8 mouse cellular contexts compared by ENCODE assay signal in the genomic region with DNA sequence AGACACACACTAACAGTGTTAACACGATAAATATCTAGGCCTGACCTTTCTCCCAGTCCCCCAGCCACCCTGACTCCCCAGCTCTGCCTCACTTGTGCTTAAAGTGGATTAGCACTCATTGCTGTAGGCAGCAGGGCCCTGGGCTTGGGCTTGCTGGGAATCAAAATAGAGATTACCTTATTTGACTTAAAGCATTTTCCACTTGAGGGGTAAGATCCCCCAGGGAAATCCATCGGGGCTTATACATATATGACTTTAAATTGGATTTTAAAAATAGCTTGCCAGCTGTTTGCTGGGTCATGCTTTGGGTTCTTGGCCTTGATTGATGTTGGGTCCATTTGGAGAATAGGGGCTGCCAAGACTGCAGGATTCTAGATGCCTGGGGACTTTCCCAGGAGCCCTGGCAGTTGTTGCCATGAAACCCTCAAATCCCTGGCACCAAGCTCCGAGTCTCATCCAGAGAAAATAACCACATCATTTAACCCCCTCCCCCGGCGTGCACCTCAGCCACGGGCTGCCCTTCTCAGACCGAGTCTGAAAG. TPM values are rescaled to one million over a fixed set of nuclear protein-coding genes. Genes with fewer than 3 reads are reported as not detected.
DNase-seq lines count a peak whose midpoint lies in the region; ATAC-seq and TF ChIP-seq lines count a peak whose summit lies in the region.

No protein-coding gene starts in this region.

- H3K4me1 ChIP-seq in heart, embryonic 13.5 days = peaks cover 32% of the 10 kb centered on the region
- H3K4me1 ChIP-seq in testis, adult 2 months (ENCODE audit: control insufficient read depth, insufficient read depth, low read length) = no peaks in the 10 kb centered on the region; the same call in 1 of the 2 replicates

- no peak overlapping the region for H3K4me3 ChIP-seq in heart, embryonic 13.5 days
- no peak overlapping the region for H3K4me3 ChIP-seq in testis, adult 2 months (ENCODE audit: control insufficient read depth, low read depth, low read length)

- H3K36me3 ChIP-seq in heart, embryonic 13.5 days = no peaks in the 10 kb centered on the region
- H3K36me3 ChIP-seq in testis, adult 2 months (ENCODE audit: control insufficient read depth, insufficient read depth, low read length) = no peaks in the 10 kb centered on the region

- no peaks in the 10 kb centered on the region for H3K9me3 ChIP-seq in heart, embryonic 13.5 days

- DNase-seq in heart, adult 9 months (ENCODE audit: low spot score in 2 of 2) = no peak
- no peak for DNase-seq in testis, postnatal 10 days (ENCODE audit: low spot score)
- peak; percentile 55 for DNase-seq in layer of hippocampus, adult 9-11 months
- no peak for DNase-seq in spleen, postnatal 14 days (ENCODE audit: low spot score in 2 of 2)
- no peak for DNase-seq in adrenal gland, postnatal 4 days (ENCODE audit: low spot score in 2 of 2)
- no peak for DNase-seq in kidney, postnatal 4 days

- no peak for TF ChIP-seq POLR2A in testis, adult 2 months (IDR thresholded peaks at IDR 0.05; ENCODE audit: control insufficient read depth, low read depth, low read length)

- no peak for ATAC-seq in heart, embryonic 13.5 days (ENCODE audit: extremely low read depth, insufficient number of reproducible peaks, low FRiP score, low TSS enrichment)

- no peak overlapping the region for H3K4me2 ChIP-seq in heart, embryonic 13.5 days

- H3K27me3 ChIP-seq in heart, embryonic 13.5 days (replicated peaks) = no peaks in the 10 kb centered on the region
- H3K27me3 ChIP-seq in testis, adult 2 months (ENCODE audit: control insufficient read depth, insufficient read depth, low read length) = no peaks in the 10 kb centered on the region

- TF ChIP-seq CTCF in testis, adult 2 months (IDR thresholded peaks at IDR 0.05; ENCODE audit: control insufficient read depth, insufficient read depth, insufficient replicate concordance, low read depth, low read length) = no peak

- peak overlapping the region; percentile 58 for H3K27ac ChIP-seq in heart, embryonic 13.5 days (replicated peaks)
- H3K27ac ChIP-seq in testis, adult 2 months (ENCODE audit: control insufficient read depth, insufficient read depth, low read depth, low read length) = peak overlapping the region; percentile 62

- WGBS in heart, embryonic 13.5 days = 60% methylated on average over 7 of the region's 7 CpGs

- H3K9ac ChIP-seq in heart, embryonic 13.5 days = no peak overlapping the region

RNA-seq across cellular contexts. Expression of a gene that starts 15.5 kb away (rescaled TPM):
- polyA plus RNA-seq in heart, embryonic 13.5 days (2015; fragmentation: Nextera tagmentation; extraction: Ambion mirVana) = 264 and 267 TPM in 2 replicates
- 55.5 and 67.4 TPM in 2 replicates for polyA plus RNA-seq in testis, adult 2 months (2012; rRNA removed)
- total RNA-seq in adrenal gland, postnatal 4 days (2021) = 100 to 1,000 TPM; 237 to 266 TPM

RNA-seq across cellular contexts. Expression of a gene that starts 40.8 kb away (rescaled TPM):
- 28.3 and 31.5 TPM in 2 replicates for polyA plus RNA-seq in heart, embryonic 13.5 days (2015; fragmentation: Nextera tagmentation; extraction: Ambion mirVana)
- 4.0 and 4.1 TPM in 2 replicates for polyA plus RNA-seq in testis, adult 2 months (2012; rRNA removed)
- total RNA-seq in adrenal gland, postnatal 4 days (2021) = 10 to 100 TPM; 45.5 to 48.9 TPM
